Mouse (Mus musculus): ENCODE results near the gene Prnp. TPM values are rescaled to one million over a fixed set of nuclear protein-coding genes. Genes with fewer than 3 reads are reported as not detected.

The Prnp gene
- polyA plus RNA-seq, 1 experiment: 27.2 TPM

DNA sequence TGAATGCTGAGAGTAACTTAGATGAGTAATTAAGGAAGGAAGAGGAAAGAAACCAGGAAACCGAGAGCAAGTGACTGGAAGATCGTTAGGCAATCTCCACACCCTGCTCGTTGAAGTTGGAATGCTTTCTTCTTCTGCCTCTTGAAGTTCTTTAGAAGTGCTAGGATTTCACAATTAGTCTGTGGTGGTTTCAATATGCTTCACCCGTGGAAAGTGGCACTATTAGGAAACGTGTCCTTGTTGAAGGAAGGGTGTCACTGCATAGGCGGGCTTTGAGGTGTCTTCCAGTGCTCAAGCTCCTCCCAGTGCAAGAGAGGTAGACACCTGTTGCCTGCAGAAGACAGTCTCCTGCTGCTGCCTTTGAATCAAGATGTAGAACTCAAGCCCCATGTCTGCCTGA is 4.0 kb upstream of the Prnp start:
- no peak for DNase-seq (ENCODE audit: low read depth, low spot score)
- WGBS: 29% methylated on average over 6 of the region's 6 CpGs

DNA sequence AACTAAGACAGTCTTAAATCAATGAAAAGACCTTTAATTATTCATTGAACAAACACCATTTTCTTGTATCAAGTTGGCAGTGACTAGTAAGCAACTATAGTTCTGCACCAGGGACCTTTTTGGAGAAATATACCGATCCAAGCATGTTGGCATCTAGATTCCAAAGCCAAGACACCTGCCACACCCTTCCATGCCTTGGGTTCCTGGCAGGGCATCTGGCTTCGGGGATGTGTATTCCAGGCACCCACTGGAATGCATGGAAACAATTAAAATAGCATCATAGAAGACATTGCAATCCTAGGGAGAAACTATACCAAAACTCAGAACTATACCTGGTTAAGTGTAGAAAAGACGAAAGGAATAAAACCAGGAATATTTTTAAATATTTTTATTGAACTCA is 3.5 kb upstream of the Prnp start:
- DNase-seq (ENCODE audit: low read depth, low spot score): no peak
- WGBS: 85% methylated on average over 3 of the region's 3 CpGs

DNA sequence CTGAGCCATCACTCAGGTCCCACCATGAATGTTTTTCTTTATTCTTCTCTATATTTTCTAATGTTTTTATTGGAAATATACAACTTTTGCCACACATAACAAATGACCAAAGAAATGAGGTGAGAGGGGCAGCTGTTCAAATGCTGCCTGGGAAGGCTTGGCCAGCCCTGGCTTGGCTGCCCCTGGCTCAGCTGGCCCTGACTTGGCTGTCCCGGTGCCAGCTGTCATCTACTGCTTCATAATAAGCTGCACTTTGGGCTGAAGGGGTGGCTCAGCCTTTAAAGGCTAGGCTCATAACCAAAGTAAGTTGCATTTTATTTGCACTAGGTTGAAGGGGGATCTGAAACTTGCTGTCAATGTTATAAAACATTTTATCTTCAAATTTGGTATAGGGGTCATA is 2.9 kb upstream of the Prnp start:
- WGBS: 34% methylated on average over 1 of the region's 1 CpGs
- no peak for DNase-seq (ENCODE audit: low read depth, low spot score)

DNA sequence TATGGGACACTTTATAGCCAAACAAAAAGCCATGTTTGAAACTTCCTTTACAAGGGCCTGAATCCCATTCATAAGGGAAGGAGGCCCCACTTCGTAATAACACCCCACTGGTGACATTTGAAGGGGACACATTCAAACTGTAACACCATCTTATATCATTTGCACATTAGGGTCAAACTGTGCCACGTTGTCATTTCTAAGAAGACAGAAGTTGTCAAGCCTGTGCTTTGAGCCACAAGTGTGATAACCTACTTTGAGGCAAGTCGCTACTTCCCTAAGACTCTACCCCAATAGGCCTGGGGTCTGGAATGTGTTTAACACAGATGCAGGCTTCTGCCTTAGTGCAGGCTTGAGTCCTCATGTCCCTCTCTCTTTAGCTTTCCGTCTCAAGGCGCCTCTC is 2.4 kb upstream of the Prnp start:
- WGBS: 83% methylated on average over 5 of the region's 5 CpGs
- DNase-seq (ENCODE audit: low read depth, low spot score): no peak

DNA sequence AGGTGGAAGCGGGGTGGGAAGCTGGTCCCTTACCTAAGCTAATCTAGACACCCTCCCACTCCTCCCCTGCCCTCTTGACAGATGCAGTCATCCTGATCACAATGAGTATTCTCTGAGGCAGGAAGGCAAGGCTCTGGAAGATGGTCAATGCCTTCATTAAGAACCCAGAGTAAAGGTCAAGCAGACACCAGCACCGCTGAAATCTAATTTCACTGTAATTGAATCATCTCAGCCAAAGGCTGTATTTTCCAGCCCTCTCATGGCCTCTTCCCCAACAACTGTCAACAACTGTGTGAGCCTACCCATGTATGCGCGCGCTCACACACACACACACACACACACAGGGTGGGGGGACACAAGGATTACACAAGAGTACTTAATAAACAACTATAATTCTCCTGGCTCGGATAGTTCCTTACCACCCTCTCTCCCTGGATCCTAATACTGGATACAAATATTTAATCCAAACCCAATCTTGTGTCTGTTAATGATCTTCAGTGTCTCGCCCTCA is 1.3 kb upstream of the Prnp start:
- DNase-seq (ENCODE audit: low read depth, low spot score): no peak
- WGBS: 69% methylated on average over 7 of the region's 7 CpGs

DNA sequence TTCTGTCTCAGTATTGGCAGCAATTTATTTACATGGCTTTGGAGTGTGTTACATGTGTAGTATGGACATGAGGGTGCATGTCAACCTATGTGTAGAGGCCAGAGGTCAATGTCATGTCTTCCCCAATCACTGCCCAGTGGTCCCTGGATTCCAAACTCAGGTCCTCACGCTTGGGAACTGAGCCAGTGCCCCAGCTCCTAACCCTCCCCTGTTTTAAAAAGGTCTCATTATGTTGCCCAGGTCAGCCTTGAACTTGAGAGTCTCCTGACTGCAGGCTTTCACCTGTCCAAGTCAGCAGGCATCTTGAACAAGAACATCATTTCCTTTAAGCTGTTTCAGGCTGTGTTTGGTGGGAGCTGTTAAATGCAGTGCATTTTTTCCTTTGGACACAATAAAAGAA is 822 bp upstream of the Prnp start:
- WGBS: 90% methylated on average over 1 of the region's 1 CpGs
- DNase-seq (ENCODE audit: low read depth, low spot score): no peak

DNA sequence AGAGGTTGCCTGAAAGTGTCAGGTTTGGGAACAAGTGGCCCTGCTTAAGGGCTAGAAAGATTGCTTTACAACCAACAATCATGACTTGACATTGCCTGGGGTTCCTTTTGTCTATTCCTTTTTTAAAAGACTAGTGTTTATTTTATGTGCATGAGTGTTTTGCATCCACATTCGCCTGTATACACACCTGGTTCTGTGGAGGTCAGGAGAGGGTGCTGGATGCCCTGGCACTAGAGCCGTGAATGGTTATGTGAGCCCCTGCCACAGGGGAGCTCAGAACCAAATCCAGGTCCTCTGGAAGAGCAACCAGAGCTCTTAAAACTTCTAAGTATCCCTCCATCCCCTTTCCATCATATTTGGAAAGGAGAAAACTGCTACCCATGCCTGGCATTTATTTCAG is 1.1 kb downstream of the Prnp start:
- no peak for DNase-seq (ENCODE audit: low read depth, low spot score)
- 60% methylated on average over 2 of the region's 2 CpGs for WGBS

DNA sequence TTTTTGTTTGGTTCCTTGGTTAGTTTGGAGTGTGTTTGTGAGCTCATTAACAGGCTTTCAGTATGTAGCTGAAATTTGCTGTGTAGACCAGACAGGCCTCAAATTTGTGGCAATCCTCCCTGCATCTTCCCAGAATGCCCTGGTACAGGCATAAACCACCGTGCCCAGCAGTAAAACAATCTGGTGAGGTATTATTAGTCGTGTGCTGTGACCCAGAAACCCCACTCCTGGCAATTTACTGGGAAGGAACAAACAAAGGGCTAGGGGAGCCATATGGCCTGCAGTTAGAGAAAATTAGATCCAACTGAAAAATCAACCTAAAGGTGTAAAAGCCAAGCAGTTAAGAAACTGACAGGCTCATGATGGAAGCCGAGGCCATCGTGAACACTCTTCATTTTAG is 1.6 kb downstream of the Prnp start:
- 45% methylated on average over 4 of the region's 4 CpGs for WGBS
- DNase-seq (ENCODE audit: low read depth, low spot score): no peak

DNA sequence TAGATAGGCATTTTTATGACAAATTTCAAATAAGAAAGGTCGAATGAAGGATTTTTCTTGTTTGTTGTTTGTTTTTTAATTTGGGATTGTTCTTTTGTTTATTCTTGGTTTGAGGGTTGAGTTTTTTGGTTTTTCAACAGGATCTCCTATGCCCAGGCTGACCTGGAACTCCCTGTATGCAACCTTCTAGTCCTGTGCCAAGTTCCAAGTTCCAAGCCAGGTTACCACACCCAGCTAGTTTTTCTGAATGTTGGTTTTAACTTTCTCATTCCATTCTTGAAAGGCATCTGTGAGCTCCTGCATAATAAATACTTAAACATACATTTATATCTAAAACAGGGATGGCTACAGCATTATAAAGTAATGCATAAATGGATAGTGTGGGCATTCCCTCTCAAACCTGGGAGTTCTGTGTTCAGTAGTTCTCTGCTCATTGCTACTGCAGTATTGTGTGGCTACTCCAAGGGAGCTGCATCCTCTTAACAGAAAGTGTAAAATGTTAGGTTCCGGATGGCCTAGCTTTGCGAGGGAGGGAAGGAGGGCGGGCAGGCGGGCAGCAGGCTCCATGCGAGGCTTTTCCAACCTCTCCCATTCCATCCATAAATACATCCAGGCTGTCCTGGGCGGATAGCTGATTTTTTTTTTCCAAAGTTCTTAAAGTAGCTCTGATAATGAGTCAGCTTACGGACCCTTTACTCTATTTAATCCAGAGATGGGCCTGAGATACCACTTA is 3.0 kb downstream of the Prnp start:
- DNase-seq (ENCODE audit: low read depth, low spot score): no peak
- 68% methylated on average over 8 of the region's 8 CpGs for WGBS

DNA sequence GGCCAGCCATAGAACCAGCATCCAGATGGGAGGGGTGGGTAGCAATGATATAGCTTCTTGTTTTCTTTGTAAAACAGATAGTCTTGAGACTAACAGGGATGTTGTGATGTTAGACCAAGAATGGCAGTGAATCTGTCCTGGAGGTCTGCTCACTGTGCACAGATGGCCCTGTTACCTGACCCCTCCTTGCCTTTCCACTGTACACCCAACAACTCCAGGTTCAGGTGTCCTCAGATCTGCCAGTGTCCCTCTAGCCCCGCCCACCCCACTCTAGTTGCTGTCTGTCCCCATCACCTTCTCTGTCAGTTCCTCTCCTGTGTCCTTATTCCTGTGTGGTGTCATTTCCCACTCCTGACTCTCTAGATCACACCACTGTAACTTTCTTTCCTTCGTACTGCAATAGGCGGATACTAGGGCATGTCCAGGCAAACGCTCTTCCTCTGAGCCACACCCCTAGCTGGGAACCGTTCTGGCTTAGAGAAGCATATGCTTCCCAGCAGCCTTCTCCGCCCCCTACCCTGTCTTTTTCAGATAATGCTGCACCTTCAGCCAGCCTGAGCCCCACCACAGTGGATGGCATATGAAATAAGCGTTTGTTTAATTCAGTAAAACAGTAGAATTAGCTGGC is 22.7 kb downstream of the Prnp start:
- DNase-seq (ENCODE audit: low read depth, low spot score): no peak
- WGBS: 56% methylated on average over 7 of the region's 7 CpGs

DNA sequence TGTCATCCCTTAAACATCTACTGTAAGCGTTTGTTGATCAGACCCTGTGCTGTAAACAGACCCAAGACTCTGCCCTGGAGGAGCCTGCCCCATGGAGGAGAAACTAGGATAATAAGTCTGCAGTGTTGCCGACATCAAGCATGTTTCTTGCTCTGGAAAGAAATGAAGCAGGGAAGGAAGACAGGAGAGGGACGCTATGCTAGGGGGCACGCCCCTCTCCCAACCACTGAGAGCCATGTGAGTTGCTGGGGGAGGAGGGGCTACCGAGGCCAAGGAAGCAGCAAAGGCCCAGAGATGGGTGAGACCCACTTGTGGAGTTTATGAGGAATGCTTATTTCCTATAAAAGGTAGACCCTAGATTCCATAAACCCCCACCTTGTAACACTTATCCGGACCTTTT is 23.3 kb downstream of the Prnp start:
- no peak for DNase-seq (ENCODE audit: low read depth, low spot score)
- 42% methylated on average over 6 of the region's 6 CpGs for WGBS

DNA sequence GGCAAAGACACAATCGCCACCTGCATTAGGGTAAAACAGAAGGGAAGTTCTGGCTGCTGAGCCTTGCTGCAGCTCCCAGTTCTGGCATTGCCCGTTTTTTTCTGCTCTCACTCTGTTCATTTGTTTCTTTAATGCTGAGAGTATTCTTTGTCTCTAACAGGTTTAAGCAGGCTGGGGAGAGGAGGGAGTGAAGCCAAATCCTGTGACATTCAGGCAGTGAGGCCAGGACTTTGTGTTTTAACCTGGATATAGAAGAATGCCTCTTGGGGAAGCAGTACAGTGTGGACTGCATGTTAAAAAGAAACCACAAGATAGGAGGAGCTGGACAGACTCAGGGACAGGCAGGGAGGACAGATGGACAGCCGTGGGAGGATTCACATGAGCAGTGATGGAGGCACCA is 23.9 kb downstream of the Prnp start:
- DNase-seq (ENCODE audit: low read depth, low spot score): no peak
- whole genome bisulfite sequencing: 51% methylated on average over 3 of the region's 3 CpGs

DNA sequence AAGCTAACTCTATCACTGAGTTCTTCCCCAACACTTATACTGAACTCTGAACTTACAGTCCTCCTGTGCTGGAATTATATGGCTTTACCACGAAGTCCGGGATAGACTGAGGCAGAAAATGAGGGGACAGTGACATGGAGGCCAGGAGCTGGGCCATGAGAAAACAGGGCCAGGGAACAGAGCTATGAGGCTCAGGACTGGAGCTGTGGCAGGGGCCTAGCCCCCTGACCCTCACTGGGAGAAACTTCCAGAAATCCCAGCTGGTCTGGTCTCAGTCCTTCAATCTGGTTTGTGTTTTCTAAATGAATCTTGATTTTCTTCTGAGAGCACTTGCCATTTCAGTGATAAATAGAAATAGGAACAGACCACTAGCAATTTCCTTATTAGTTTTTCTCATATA is 24.5 kb downstream of the Prnp start:
- DNase-seq (ENCODE audit: low read depth, low spot score): no peak
- 94% methylated on average over 2 of the region's 2 CpGs for WGBS

DNA sequence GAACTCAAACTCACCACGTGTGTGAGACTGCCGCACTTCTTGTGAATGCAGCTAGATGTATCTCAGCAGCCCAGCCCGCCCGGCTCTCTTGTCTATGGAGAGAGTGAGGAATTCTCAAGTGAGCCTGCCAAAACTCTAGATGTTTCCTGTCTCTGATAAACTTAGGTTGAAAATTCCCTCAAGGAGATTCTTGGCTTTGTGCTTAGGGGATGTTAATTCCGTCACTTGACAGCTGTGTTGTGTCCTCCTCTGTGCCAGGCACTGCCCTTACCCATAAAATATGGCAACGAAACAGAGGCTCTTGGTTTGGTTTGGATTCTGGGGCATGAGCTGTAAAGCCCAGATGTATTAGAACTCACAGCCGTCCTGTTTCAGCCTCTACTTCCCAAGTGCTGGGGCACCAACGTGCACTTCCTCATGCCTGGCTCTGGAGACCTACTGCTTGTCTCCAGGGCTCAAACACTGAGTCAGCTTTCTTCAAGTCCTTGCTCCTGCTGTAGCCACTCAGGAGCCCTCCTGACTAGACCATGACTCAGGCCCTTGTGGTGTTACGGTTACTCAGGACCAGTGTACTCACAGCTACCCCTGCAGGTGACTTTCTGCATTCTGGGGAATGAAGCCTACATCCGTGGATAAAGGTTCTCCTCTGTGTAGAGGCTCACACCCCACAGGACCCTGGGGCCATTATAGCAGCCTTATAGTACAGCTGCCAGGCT is 25.8 kb downstream of the Prnp start:
- WGBS: 61% methylated on average over 10 of the region's 10 CpGs

DNA sequence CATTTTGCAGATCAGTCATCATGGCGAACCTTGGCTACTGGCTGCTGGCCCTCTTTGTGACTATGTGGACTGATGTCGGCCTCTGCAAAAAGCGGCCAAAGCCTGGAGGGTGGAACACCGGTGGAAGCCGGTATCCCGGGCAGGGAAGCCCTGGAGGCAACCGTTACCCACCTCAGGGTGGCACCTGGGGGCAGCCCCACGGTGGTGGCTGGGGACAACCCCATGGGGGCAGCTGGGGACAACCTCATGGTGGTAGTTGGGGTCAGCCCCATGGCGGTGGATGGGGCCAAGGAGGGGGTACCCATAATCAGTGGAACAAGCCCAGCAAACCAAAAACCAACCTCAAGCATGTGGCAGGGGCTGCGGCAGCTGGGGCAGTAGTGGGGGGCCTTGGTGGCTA is 26.7 kb downstream of the Prnp start:
- no peak for DNase-seq (ENCODE audit: low read depth, low spot score)
- WGBS: 98% methylated on average over 10 of the region's 10 CpGs

More for the DNA sequence above, 25.8 kb downstream of the Prnp start:
- no peak for DNase-seq (ENCODE audit: low read depth, low spot score)

DNA sequence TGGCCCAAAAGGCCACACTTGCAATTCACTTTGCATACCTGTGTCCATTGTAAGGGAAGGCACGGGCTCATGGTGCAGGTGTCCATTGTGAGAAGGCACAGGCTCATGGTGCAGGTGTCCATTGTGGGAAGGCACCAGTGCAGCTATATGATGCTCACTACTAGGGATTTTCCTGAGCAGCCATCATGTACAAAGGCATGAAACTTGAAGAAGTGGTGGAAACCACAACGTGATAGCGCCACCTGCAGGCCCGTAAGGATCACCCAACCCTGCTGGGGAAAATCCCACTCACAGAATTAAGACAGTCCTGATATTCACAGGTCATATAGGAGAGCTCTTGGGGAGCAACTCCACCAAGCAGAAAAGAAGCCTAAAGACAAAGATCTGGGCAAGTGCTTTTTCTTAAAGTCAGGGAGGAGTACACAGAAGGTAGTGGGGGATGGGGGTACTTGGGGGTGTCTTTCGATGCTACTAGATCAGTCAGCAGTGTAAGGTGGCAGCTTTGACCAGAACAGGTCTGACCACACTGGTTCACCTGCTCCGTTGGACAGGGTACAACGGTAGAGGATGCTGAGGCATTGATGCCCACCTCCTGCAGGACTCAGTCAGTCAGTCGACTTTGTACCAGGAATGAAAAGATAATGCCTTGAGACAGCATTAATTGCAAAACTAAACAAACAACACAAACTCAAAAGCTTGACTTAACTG is 29.8 kb downstream of the Prnp start:
- 37% methylated on average over 8 of the region's 8 CpGs for WGBS

DNA sequence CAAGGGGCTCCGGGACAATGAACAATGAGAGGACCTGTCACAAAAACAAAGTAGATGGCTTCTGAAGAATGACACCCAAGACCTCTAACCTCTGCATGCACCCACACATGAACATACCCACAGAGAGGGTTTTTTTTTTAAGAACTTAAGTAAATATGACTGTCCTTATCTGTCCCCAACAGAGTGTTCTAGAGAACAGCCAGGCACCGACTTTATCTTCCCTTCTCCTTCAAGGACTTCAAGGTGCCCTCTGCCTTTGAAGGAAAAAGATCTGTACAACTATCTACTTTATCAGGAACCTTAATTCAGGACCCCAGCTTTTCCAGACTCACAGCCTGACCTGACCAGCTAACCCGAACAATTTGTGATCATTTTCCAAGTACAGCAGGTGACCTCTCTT is 30.8 kb downstream of the Prnp start:
- DNase-seq (ENCODE audit: low read depth, low spot score): no peak
- 65% methylated on average over 3 of the region's 3 CpGs for WGBS

More for the DNA sequence above, 29.8 kb downstream of the Prnp start:
- no peak for DNase-seq (ENCODE audit: low read depth, low spot score)

DNA sequence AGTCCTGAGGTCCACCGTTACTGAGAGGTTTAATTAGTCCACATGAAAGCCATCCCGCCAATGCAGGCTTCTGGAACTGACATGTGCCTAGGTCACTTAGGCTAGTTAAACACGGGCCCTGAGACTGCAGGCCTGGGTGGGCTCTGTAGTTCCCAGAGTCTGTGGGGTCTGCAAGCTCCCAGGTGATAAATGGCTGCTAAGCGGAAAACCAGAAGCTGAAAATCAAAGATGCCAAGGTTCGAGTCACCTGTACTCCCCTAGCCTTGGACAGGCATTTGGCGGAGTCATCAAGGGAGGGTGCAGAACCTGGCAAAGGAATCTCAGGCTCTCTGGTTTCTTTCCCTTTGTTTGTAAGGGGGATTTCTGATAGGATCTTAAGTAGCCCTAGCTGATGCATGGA is 31.8 kb downstream of the Prnp start:
- DNase-seq (ENCODE audit: low read depth, low spot score): no peak
- WGBS: 80% methylated on average over 6 of the region's 6 CpGs

DNA sequence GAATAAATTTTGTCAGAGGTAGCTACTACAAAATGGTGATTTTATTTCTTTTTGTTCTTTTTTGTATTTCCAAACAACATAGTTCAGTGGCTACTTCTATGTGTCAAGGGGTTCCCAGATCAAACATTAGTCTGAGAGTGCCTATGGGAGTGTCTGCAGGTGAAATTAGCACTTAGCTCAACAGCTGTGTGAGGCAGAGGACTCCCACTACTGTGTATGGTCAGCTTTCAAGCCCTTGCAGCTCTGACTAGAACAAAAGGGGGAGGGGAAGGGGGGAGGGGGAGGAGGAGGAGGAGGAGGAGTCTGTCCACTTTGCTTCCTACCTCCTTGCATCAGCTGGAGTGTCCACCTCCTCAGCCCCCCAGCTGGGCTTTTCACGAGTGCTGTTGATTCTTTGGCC is 34.6 kb downstream of the Prnp start:
- 15% methylated on average over 1 of the region's 1 CpGs for WGBS
- no peak for DNase-seq (ENCODE audit: low read depth, low spot score)

DNA sequence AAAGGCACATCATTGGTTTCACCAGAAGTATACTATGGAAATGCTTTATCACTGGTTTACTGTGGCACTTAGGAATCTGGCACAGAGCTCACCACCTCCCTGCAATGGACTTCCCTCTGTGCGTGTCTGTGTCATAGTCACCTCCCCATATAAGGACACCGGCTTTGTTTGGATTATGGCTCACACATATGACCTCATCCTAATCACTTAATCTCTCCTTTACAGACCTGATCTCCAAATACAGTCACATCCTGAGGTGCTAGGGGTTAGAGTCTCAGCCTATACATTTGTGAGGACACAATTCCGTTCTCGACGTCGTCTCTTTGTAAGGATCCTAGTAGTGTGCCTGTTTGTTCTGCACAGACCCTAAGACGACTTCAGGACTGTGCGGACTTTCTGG is 35.5 kb downstream of the Prnp start:
- no peak for DNase-seq (ENCODE audit: low read depth, low spot score)
- 54% methylated on average over 8 of the region's 8 CpGs for WGBS

All from large intestine, adult 2 months (tissue).